Mouse (Mus musculus) G1E (cell line): ENCODE measurements at regions not wholly inside any gene's neighbourhood (a gene's known extent, or its start where the extent isn't known, plus 50 kb on each side); places are given as distances from the start of the nearest gene placed in this dataset.

Experiments used
- CTCF ChIP-seq: IDR thresholded peaks from 2 replicates; pipeline ENCODE4 v1.5.1; 2012; ENCODE audit warnings: low read depth, low read length, inconsistent platforms, mixed read lengths
- GATA1 ChIP-seq: IDR thresholded peaks from 2 replicates; pipeline ENCODE4 v1.6.1; 2012; ENCODE audit warnings: borderline replicate concordance, low read length, inconsistent platforms, mixed read lengths
- POLR2AphosphoS5 ChIP-seq: IDR thresholded peaks from 2 replicates; pipeline ENCODE4 v1.6.1; 2012; ENCODE audit warnings: low read depth, low read length, inconsistent platforms; ENCODE audit not compliant: insufficient replicate concordance
- TAL1 ChIP-seq: conservative IDR thresholded peaks from 2 replicates; pipeline ENCODE4 v1.6.1; 2012; ENCODE audit warnings: low read depth, low read length, inconsistent platforms, mixed read lengths

DNA sequence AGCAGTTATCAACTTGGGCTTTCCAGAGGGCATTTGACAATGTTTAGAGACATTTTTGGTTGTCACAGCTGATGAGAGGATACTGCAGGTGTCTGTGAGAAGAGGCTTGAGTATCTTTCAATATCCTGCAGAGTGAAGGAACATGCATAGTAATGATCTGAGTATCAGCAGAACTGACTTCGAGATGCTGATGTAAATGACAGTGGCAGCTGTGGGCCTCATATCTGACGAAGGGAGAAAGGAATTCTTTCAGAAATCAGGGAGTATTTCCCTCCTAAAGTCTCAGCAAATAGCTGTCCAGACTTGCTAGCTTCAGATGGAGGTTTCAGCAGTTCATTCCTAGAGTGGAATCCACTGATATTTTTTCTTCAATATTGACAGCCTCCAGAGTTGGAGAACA lies 83.9 kb upstream of the Gmds start:
- no peak for TF ChIP-seq CTCF
- no peak for TF ChIP-seq GATA1
- no peak for TF ChIP-seq TAL1
- no peak for TF ChIP-seq POLR2AphosphoS5
